Mouse (Mus musculus): ENCODE data around the gene Scrt2.
A peak's percentile ranks its signal among the peaks of the same experiment; 100 is the strongest.
"Not testable (repeated sequence)": the region's sequence is repeated elsewhere in the genome, so short reads cannot be mapped to it uniquely, and the experiment has no call there.

Gene Scrt2

GRCm38 (mm10) chr2:152080685-152081541 is at the start of gene Scrt2:
TSS of gene Scrt2 (plus strand) at chr2:152081529.
- peak in 1 of 2 experiments; percentile 61 for DNase-seq (ENCODE audit: low spot score in 2 of 2)

- no peak for DNase-seq (ENCODE audit: low spot score in 2 of 2)
Measured at GRCm38 (mm10) chr2:152040101-152040500, 41.2 kb upstream of the Scrt2 start.

- no peak for DNase-seq (ENCODE audit: low spot score in 2 of 2)
Measured at GRCm38 (mm10) chr2:152047116-152048002, 34.0 kb upstream of the Scrt2 start.

GRCm38 (mm10) chr2:152048003-152048980 is 33.0 kb upstream of the Scrt2 start:
- DNase-seq (ENCODE audit: low spot score in 2 of 2) = no peak

- no peak for DNase-seq (ENCODE audit: low spot score in 2 of 2)
Measured at GRCm38 (mm10) chr2:152048981-152049441, 32.3 kb upstream of the Scrt2 start.

GRCm38 (mm10) chr2:152049611-152050270 is 31.6 kb upstream of the Scrt2 start:
- no peak for DNase-seq (ENCODE audit: low spot score in 2 of 2)

GRCm38 (mm10) chr2:152050316-152050715 is 31.0 kb upstream of the Scrt2 start:
- DNase-seq (ENCODE audit: low spot score in 2 of 2) = no peak

- DNase-seq (ENCODE audit: low spot score in 2 of 2) = no peak
Measured at GRCm38 (mm10) chr2:152051985-152052384, 29.3 kb upstream of the Scrt2 start.

GRCm38 (mm10) chr2:152055406-152055805 is 25.9 kb upstream of the Scrt2 start:
- DNase-seq (ENCODE audit: low spot score in 2 of 2) = no peak

- DNase-seq (ENCODE audit: low spot score in 2 of 2) = no peak
Measured at GRCm38 (mm10) chr2:152056368-152057251, 24.7 kb upstream of the Scrt2 start.

GRCm38 (mm10) chr2:152057252-152057563 is 24.1 kb upstream of the Scrt2 start:
- DNase-seq (ENCODE audit: low spot score in 2 of 2) = no peak

- DNase-seq (ENCODE audit: low spot score in 2 of 2) = not testable (repeated sequence)
Measured at GRCm38 (mm10) chr2:152062817-152063216, 18.5 kb upstream of the Scrt2 start.

- no peak for DNase-seq (ENCODE audit: low spot score in 2 of 2)
Measured at GRCm38 (mm10) chr2:152068660-152069433, 12.5 kb upstream of the Scrt2 start.

GRCm38 (mm10) chr2:152069434-152069786 is 11.9 kb upstream of the Scrt2 start:
- DNase-seq (ENCODE audit: low spot score in 2 of 2) = no peak

GRCm38 (mm10) chr2:152069941-152070340 is 11.4 kb upstream of the Scrt2 start:
- no peak for DNase-seq (ENCODE audit: low spot score in 2 of 2)

GRCm38 (mm10) chr2:152074521-152074920 is 6.8 kb upstream of the Scrt2 start:
- DNase-seq (ENCODE audit: low spot score in 2 of 2) = no peak

GRCm38 (mm10) chr2:152075294-152075889 is 5.9 kb upstream of the Scrt2 start:
- no peak for DNase-seq (ENCODE audit: low spot score in 2 of 2)

- DNase-seq (ENCODE audit: low spot score in 2 of 2) = no peak
Measured at GRCm38 (mm10) chr2:152077337-152077736, 4.0 kb upstream of the Scrt2 start.

All from spleen, postnatal 4 days (tissue).